ENCODE assay signal across 17 mouse cellular contexts in the genomic region with DNA sequence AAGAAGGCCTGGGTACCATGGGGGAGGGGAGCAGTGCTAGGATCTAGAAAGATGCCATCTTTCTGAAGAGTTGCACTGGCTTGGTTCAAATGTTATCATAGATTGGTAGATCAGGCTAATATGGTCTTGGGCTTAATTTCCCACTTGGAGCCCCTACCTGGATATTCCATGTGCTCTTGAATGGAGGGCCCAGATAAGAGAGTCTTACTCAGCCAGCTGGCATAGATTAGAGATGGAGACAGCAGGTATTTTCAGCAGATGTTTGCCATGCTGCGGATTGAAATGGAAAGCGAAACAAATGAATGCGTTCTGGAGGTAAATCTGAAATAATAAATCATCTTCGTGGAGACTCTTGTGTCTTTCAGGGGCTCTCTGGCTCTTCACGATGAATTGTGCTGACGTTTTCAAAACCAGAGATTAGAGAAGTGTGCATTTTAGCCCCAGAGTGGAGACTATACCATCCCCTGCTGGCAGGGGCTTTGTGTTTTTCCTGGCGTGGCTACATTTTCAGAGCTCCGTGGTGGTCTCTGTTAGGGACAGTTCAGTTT. TPM values are rescaled to one million over a fixed set of nuclear protein-coding genes. Genes with fewer than 3 reads are reported as not detected.
DNase-seq lines count a peak whose midpoint lies in the region; ATAC-seq and TF ChIP-seq lines count a peak whose summit lies in the region.
"Had no signal": no experiment of that assay in that cellular context is flagged by ENCODE, and none has a peak within 500 bp of the region (broad histone marks: within the 10 kb centered on the region; RNA-seq: fewer than 3 reads in every experiment).

No protein-coding gene starts in this region.

- ATAC-seq in limb, embryonic 12.5 days (ENCODE audit: insufficient number of reproducible peaks, insufficient read depth, low FRiP score, low TSS enrichment, low read depth): no peak
- ATAC-seq: hindbrain, postnatal 0 days had no signal

- no peak overlapping the region for H3K27ac ChIP-seq in gastrocnemius, adult 2 months
- peak overlapping the region; percentile 73 for H3K27ac ChIP-seq in limb, embryonic 12.5 days
- H3K27ac ChIP-seq: forebrain, embryonic 12.5 days; heart, embryonic 13.5 days; hindbrain, postnatal 0 days; midbrain, embryonic 12.5 days had no signal

- peaks cover 69% of the 10 kb centered on the region for H3K4me1 ChIP-seq in limb, embryonic 12.5 days (replicated peaks)

- peak overlapping the region; percentile 13; the same call in 1 of the 2 replicates for H3K4me3 ChIP-seq in gastrocnemius, adult 2 months
- no peak overlapping the region for H3K4me3 ChIP-seq in limb, embryonic 12.5 days (replicated peaks)
- H3K4me3 ChIP-seq: forebrain, embryonic 12.5 days; heart, embryonic 13.5 days; midbrain, embryonic 12.5 days had no signal

- no peak for TF ChIP-seq CTCF in gastrocnemius, adult 2 months (IDR thresholded peaks at IDR 0.05)

- no peaks in the 10 kb centered on the region for H3K9me3 ChIP-seq in limb, embryonic 12.5 days
- H3K9me3 ChIP-seq: forebrain, embryonic 12.5 days; heart, embryonic 13.5 days; midbrain, embryonic 12.5 days had no signal

- H3K9ac ChIP-seq in limb, embryonic 12.5 days (replicated peaks): no peak overlapping the region
- H3K9ac ChIP-seq: forebrain, embryonic 12.5 days; heart, embryonic 13.5 days; midbrain, embryonic 12.5 days had no signal

- no peaks in the 10 kb centered on the region for H3K27me3 ChIP-seq in limb, embryonic 12.5 days
- H3K27me3 ChIP-seq in splenic B cell, adult 2 months (ENCODE audit: control insufficient read depth, insufficient read depth, low read length, poor library complexity, severe bottlenecking): no peaks in the 10 kb centered on the region
- H3K27me3 ChIP-seq: heart, embryonic 13.5 days had no signal

- DNase-seq in gastrocnemius, adult 2 months: no peak
- DNase-seq in gastrocnemius, adult 8-10 months (ENCODE audit: low spot score in 2 of 2): no peak
- DNase-seq in testis, postnatal 10 days (ENCODE audit: low spot score): peak; percentile 10
- DNase-seq in testis, postnatal 14 days (ENCODE audit: low spot score): no peak
- DNase-seq in splenic B cell, adult 2 months (ENCODE audit: low read depth, low spot score): peak; percentile 46
- no peak for DNase-seq in T-cell, adult 2 months (ENCODE audit: low spot score)
- DNase-seq in thymus, postnatal 14 days: no peak
- DNase-seq: cerebellum, postnatal 14 days; heart, postnatal 36 days; lung, adult 18-20 months; right cerebral cortex, postnatal 4 days had no signal

- intact Hi-C loops in gastrocnemius, adult 2 months (cut with DNase I): loop anchor here (5.0 kb wide), 1 partner anchor 362 kb away; no protein-coding TSS in a partner anchor

- peak overlapping the region; percentile 84 for H3K4me2 ChIP-seq in limb, embryonic 12.5 days
- H3K4me2 ChIP-seq: forebrain, embryonic 12.5 days; heart, embryonic 13.5 days; midbrain, embryonic 12.5 days had no signal

- peaks cover 21% of the 10 kb centered on the region; the same call in 1 of the 2 replicates for H3K36me3 ChIP-seq in limb, embryonic 12.5 days
- peaks cover 4% of the 10 kb centered on the region for H3K36me3 ChIP-seq in splenic B cell, adult 2 months (ENCODE audit: control insufficient read depth, insufficient read depth, low read length, poor library complexity, severe bottlenecking)
- H3K36me3 ChIP-seq: forebrain, embryonic 12.5 days; G1E; midbrain, embryonic 12.5 days had no signal

- WGBS in limb, embryonic 12.5 days: 46% methylated on average over 8 of the region's 8 CpGs

RNA-seq across cellular contexts. Expression of gene Mylip, which starts 4.8 kb away (rescaled TPM):
- total RNA-seq in gastrocnemius, adult 2 months (2021): 10 to 100 TPM in 1 of 2 experiments, 1 to 10 TPM in 1; 8.3 to 18.5 TPM
- total RNA-seq in gastrocnemius, adult 8-10 months (2022): 10 to 100 TPM; 11.4 to 21.1 (median 15.7) TPM
- polyA plus RNA-seq in limb, embryonic 12.5 days (2016; fragmentation: Nextera tagmentation; extraction: Ambion mirVana): 25.4 and 25.6 TPM in 2 replicates

Comparison
In these comparisons a context has a peak if more than half of its experiments do, and no peak if none do; other contexts are left out.
1. DNase-seq: peak in testis, postnatal 10 days (single experiment) and splenic B cell, adult 2 months (single experiment); none in gastrocnemius, adult 2 months (single experiment), gastrocnemius, adult 8-10 months (0 of 2), testis, postnatal 14 days (single experiment), T-cell, adult 2 months (single experiment) and thymus, postnatal 14 days (single experiment).